ENCODE assay signal across 8 mouse cellular contexts in the genomic region with DNA sequence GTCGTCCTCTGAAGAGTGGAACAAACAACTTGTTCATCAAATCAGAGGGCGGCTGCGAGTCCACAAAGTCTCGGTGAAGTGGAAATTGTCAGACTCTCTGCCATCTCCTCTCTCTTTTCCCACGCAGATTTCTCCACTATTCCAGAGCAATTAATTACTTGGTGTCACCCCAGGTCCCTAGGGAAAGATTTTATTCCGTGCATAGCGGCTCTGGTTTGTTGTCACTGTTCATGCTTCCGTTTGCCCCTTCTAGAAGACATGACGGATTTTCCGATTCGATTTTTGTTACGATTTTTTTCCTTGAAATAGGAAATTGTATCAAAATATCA. TPM values are rescaled to one million over a fixed set of nuclear protein-coding genes. Genes with fewer than 3 reads are reported as not detected.
DNase-seq lines count a peak whose midpoint lies in the region; ATAC-seq and TF ChIP-seq lines count a peak whose summit lies in the region.

No protein-coding gene starts in this region.

- H3K4me2 ChIP-seq in embryonic facial prominence, embryonic 13.5 days = peak overlapping the region; percentile 85
- H3K4me2 ChIP-seq in intestine, embryonic 16.5 days (ENCODE audit: low read depth, low read length) = peak overlapping the region; percentile 78
- peak overlapping the region; percentile 75 for H3K4me2 ChIP-seq in neural tube, embryonic 14.5 days (ENCODE audit: low read depth, low read length)

- intact Hi-C loops in gastrocnemius, postnatal 36 days (cut with DNase I) = no loop called here

- no peak for TF ChIP-seq CTCF in lung, adult 2 months (IDR thresholded peaks at IDR 0.05; ENCODE audit: insufficient read depth, low read length)

- no peak for TF ChIP-seq POLR2A in lung, adult 2 months (IDR thresholded peaks at IDR 0.05; ENCODE audit: borderline replicate concordance, extremely low read depth, low read depth, low read length)

- DNase-seq in lung, adult 2 months = no peak
- DNase-seq in lung, postnatal 36 days = no peak
- no peak for DNase-seq in layer of hippocampus, adult 9-10 months (ENCODE audit: low spot score)
- no peak for DNase-seq in gastrocnemius, postnatal 36 days
- no peak for DNase-seq in T-cell, adult 2 months (ENCODE audit: low spot score)

- peak overlapping the region; percentile 96 for H3K4me3 ChIP-seq in lung, adult 2 months (replicated peaks; ENCODE audit: extremely low read depth, low read depth, low read length)
- H3K4me3 ChIP-seq in embryonic facial prominence, embryonic 13.5 days = peak overlapping the region; percentile 89
- peak overlapping the region; percentile 76 for H3K4me3 ChIP-seq in intestine, embryonic 16.5 days (ENCODE audit: low read length)
- H3K4me3 ChIP-seq in neural tube, embryonic 14.5 days (ENCODE audit: low read depth, low read length) = peak overlapping the region; percentile 89

- peak overlapping the region; percentile 98 for H3K27ac ChIP-seq in embryonic facial prominence, embryonic 13.5 days
- H3K27ac ChIP-seq in intestine, embryonic 16.5 days (ENCODE audit: low read length) = peak overlapping the region; percentile 98
- H3K27ac ChIP-seq in neural tube, embryonic 14.5 days (ENCODE audit: low read depth, low read length) = peak overlapping the region; percentile 94

- WGBS in lung, adult 2 months = 5% methylated on average over 12 of the region's 12 CpGs
- WGBS in embryonic facial prominence, embryonic 13.5 days = 8% methylated on average over 12 of the region's 12 CpGs
- WGBS in intestine, embryonic 16.5 days = 5% methylated on average over 12 of the region's 12 CpGs
- 7% methylated on average over 12 of the region's 12 CpGs for WGBS in neural tube, embryonic 14.5 days

- peaks cover 22% of the 10 kb centered on the region for H3K36me3 ChIP-seq in embryonic facial prominence, embryonic 13.5 days
- no peaks in the 10 kb centered on the region for H3K36me3 ChIP-seq in intestine, embryonic 16.5 days (ENCODE audit: control insufficient read depth, insufficient read depth, low read length)
- no peaks in the 10 kb centered on the region for H3K36me3 ChIP-seq in neural tube, embryonic 14.5 days (ENCODE audit: control insufficient read depth, insufficient read depth, low read length)

- H3K9me3 ChIP-seq in embryonic facial prominence, embryonic 13.5 days = no peaks in the 10 kb centered on the region
- no peaks in the 10 kb centered on the region for H3K9me3 ChIP-seq in intestine, embryonic 16.5 days (ENCODE audit: control insufficient read depth, low read length)
- H3K9me3 ChIP-seq in neural tube, embryonic 14.5 days (ENCODE audit: control insufficient read depth, low read length) = no peaks in the 10 kb centered on the region

- H3K27me3 ChIP-seq in embryonic facial prominence, embryonic 13.5 days = no peaks in the 10 kb centered on the region
- no peaks in the 10 kb centered on the region for H3K27me3 ChIP-seq in intestine, embryonic 16.5 days (replicated peaks; ENCODE audit: control insufficient read depth, insufficient read depth, low read length)
- H3K27me3 ChIP-seq in neural tube, embryonic 14.5 days (ENCODE audit: control insufficient read depth, insufficient read depth, low read length) = no peaks in the 10 kb centered on the region

- ATAC-seq in embryonic facial prominence, embryonic 13.5 days (ENCODE audit: insufficient number of reproducible peaks, insufficient read depth, low FRiP score, low TSS enrichment, low read depth) = no peak
- ATAC-seq in intestine, embryonic 16.5 days = no peak
- ATAC-seq in neural tube, embryonic 14.5 days (ENCODE audit: low read depth) = no peak

- peaks cover 8% of the 10 kb centered on the region for H3K4me1 ChIP-seq in lung, adult 2 months (ENCODE audit: control insufficient read depth, insufficient read depth, low read length)
- H3K4me1 ChIP-seq in embryonic facial prominence, embryonic 13.5 days = peaks cover 20% of the 10 kb centered on the region
- peaks cover 13% of the 10 kb centered on the region for H3K4me1 ChIP-seq in intestine, embryonic 16.5 days (ENCODE audit: control insufficient read depth, insufficient read depth, low read length)
- peaks cover 15% of the 10 kb centered on the region for H3K4me1 ChIP-seq in neural tube, embryonic 14.5 days (ENCODE audit: control insufficient read depth, insufficient read depth, low read length)

- H3K9ac ChIP-seq in embryonic facial prominence, embryonic 13.5 days = peak overlapping the region; percentile 94
- peak overlapping the region; percentile 94 for H3K9ac ChIP-seq in intestine, embryonic 16.5 days (ENCODE audit: low read depth, low read length)
- peak overlapping the region; percentile 75 for H3K9ac ChIP-seq in neural tube, embryonic 14.5 days (replicated peaks; ENCODE audit: low read depth, low read length)

RNA-seq across cellular contexts. Expression of gene Cdc5l, which starts 0.7 kb away (rescaled TPM):
- 5.1 and 7.9 TPM in 2 replicates for polyA plus RNA-seq in lung, adult 2 months (2012; rRNA removed)
- polyA plus RNA-seq in embryonic facial prominence, embryonic 13.5 days (2015; fragmentation: Nextera tagmentation; extraction: Ambion mirVana) = 74.0 and 83.1 TPM in 2 replicates
- polyA plus RNA-seq in intestine, embryonic 16.5 days (2015; fragmentation: Nextera tagmentation; extraction: Ambion mirVana) = 45.8 and 51.8 TPM in 2 replicates
- 68.9 and 69.1 TPM in 2 replicates for polyA plus RNA-seq in neural tube, embryonic 14.5 days (2014; fragmentation: Nextera tagmentation; extraction: Ambion mirVana)
- 10 to 100 TPM; 31.4 to 35.0 TPM for total RNA-seq in gastrocnemius, postnatal 36 days (2021)

RNA-seq across cellular contexts. Expression of gene Spats1, which starts 41.0 kb away (rescaled TPM):
- 0.04 TPM in 1 of 2 replicates, not detected in the other for polyA plus RNA-seq in lung, adult 2 months (2012; rRNA removed)
- 0.86 and 0.88 TPM in 2 replicates for polyA plus RNA-seq in embryonic facial prominence, embryonic 13.5 days (2015; fragmentation: Nextera tagmentation; extraction: Ambion mirVana)
- polyA plus RNA-seq in intestine, embryonic 16.5 days (2015; fragmentation: Nextera tagmentation; extraction: Ambion mirVana) = 0.23 and 0.27 TPM in 2 replicates
- polyA plus RNA-seq in neural tube, embryonic 14.5 days (2014; fragmentation: Nextera tagmentation; extraction: Ambion mirVana) = 2.6 and 2.8 TPM in 2 replicates
- not detected for total RNA-seq in gastrocnemius, postnatal 36 days (2021)
